Mouse (Mus musculus): ENCODE measurements around the gene Zic4.

DNA sequence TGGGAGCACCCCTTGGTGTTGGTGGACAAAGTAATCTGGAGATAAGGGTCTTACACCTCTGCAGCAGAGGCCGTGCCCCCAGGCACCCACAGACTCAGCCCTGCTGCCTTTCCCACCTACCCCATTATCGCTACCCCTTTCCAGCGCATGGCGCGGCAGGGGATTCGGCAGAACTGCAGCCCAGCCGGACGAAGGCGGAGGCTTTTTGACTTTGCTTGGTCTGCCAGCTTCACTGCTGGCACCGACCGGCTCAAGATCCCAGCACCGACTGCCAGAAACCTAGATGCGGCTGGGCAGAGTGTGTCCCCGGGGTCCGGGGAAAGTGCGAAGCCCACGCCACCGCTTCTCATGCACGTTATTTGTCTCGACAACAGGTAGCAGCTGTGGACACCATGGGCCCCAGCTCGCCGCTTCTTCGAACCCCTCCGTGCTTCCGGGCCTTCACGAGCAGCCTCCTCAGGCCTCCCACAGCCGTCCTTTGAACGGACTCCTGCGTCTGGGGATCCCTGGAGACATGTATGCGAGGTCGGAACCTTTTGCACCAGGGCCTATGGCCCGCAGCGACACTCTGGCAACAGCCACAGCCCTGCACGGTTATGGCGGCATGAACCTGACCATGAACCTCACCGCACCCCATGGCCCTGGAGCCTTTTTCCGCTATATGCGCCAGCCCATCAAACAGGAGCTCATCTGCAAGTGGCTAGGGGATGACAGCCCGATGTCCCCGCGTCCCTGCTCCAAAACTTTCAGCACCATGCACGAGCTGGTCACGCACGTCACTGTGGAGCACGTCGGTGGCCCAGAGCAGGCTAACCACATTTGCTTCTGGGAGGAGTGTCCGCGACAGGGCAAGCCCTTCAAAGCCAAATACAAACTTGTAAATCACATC lies 16.4 kb downstream of the Zic4 start:
- TF ChIP-seq MAFK (IDR thresholded peaks at IDR 0.05; ENCODE audit: insufficient read depth, low read depth, low read length) (no peak), HCFC1 (IDR thresholded peaks at IDR 0.05; ENCODE audit: borderline replicate concordance, insufficient read depth, low read length) (no peak), ZNF384 (IDR thresholded peaks at IDR 0.05; ENCODE audit: low read depth, low read length) (no peak), ZC3H11A (IDR thresholded peaks at IDR 0.05; ENCODE audit: borderline replicate concordance, low read depth, low read length) (no peak), CHD2 (IDR thresholded peaks at IDR 0.05; ENCODE audit: low read depth, low read length) (no peak)
